Mouse (Mus musculus) lung, postnatal 0 days (tissue): ENCODE measurements at regions not wholly inside any gene's neighbourhood (a gene's known extent, or its start where the extent isn't known, plus 50 kb on each side); places are given as distances from the start of the nearest gene placed in this dataset.

Source experiments
- CTCF ChIP-seq: IDR thresholded peaks from 2 replicates; pipeline ENCODE4 v1.5.1; 2016; ENCODE audit warnings: antibody characterized with exemption, mild to moderate bottlenecking
- EP300 ChIP-seq: IDR thresholded peaks from 2 replicates; pipeline ENCODE4 v1.6.1; 2016; ENCODE audit warnings: antibody characterized with exemption, mild to moderate bottlenecking, control low read depth

GRCm38 (mm10) chr8:4837719-4838118 is 58.4 kb upstream of the Shcbp1 start:
- TF ChIP-seq CTCF (no peak), EP300 (no peak)
